Mouse (Mus musculus) thymus, postnatal 14 days (tissue): ENCODE data around the gene Prickle3.

ENCODE experiments used
- DNase-seq: peaks from one replicate; pipeline ENCODE4 v3.0.0; 2021

Gene Prickle3

DNA sequence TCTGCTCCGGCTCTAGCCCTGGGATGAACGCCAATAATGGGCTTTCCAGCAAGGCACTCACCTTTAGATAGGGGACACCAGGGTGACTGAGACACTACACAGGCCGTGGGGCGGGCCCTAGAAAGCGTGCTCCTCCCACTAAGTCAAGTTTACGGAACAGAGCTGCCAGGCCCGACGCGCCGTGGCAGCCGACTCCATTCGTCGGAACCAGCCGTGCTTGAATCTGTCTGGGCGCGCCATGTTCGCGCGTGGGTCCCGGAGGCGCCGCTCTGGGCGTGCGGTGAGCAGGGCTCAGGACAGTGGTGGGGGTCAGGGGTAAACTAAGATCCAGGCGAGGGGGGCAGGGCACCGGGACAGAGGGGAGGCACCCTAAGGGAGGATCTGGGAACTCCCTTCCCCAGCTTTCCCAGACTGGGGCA lies at the start of gene Prickle3:
Gene Prickle3, plus strand, starts transcription at position 40 of the 419 bp plus-strand sequence.
- DNase-seq, result peak; percentile 57

DNA sequence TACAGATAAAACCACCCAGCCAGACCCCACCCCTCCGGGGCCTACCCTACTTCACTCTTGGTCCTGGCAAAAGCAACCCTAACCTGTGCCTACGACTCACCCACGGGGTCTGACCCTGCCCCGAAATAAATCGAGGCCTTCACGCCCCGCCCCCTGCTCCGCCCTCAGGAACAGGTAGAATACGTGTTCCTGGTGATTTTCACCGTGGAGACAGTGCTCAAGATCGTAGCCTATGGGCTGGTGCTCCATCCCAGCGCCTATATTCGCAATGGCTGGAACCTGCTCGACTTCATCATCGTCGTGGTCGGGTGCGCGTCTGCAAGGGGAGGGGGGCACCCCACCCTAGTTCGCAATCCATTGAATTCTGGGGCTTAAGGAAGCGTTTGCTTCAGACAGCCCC lies 47.0 kb upstream of the Prickle3 start:
- DNase-seq, result no peak

DNA sequence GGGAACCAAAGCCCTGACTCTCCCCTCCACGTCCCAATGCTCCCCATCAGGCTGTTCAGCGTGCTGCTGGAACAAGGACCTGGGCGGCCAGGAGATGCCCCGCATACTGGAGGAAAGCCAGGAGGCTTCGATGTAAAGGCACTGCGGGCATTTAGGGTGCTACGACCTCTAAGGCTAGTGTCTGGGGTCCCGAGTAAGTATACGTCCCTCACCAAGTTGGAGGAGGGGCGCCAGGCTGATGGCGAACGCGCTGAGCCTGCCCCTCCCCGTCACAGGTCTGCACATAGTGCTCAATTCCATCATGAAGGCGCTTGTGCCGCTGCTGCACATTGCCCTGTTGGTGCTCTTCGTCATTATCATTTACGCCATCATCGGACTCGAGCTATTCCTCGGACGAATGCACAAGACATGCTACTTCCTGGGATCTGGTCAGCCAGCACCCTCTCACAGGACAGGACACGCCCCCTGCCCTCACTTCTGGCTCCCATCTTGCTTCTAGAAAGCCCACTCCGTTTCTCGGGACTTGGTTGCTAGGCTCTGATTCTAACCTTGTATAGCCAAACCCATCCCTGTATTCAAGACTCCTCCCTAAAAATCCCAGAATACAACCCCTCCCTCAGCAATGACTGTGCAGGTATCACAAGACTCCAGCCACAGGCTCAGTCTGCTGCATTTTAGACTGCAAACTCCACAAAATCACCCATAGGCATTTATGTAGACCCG lies 46.4 kb upstream of the Prickle3 start:
- DNase-seq, result no peak

DNA sequence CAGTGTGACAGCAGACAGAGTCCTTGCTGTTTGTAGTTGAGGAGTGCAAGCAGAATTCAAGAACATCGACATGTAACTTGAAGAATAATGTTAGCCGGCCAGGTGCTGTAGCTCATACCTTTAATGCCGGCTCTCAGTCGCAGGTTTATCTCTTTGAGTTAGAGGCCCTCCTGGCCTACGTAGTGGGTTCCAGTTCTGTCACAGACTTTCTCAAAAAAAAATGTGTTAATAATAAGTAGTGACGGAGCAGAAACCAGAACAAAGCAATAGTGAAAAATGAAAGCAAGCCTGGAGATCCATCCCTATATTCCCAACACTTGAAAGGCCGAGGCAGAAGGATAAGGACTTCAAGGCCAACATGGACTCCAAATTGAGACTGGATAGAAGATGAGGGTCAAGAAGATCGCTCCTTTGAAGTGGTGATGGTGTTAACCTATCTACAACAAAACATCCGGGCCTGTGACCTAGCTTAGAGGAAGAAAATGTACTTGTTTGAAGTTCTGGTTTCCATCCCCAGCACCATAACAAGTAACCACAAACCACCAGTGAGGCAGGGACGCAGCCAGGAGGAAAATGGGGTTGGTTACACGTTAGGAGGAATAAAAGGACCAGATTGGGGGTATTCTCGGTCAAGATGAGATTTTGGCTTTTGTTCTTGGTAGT lies 39.0 kb upstream of the Prickle3 start:
- no peak for DNase-seq

DNA sequence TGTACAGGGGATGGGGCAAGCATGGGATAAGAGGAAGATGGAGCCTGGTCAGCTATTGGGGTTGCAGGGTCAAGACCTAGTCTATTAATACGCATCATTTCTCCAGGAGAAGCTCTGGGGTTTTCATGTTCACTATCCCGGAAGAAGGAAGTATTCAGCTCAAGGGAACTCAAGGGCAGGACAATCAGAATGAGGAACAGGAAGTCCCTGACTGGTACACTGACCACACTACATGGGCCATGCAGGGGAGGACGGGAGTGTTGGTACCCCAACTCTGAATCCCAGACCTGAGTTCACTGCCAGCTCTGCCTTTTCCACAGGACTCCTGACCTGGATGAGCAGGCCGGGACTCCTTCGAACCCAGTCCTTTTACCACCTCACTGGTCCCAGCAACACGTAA lies 24.5 kb upstream of the Prickle3 start:
- no peak for DNase-seq

DNA sequence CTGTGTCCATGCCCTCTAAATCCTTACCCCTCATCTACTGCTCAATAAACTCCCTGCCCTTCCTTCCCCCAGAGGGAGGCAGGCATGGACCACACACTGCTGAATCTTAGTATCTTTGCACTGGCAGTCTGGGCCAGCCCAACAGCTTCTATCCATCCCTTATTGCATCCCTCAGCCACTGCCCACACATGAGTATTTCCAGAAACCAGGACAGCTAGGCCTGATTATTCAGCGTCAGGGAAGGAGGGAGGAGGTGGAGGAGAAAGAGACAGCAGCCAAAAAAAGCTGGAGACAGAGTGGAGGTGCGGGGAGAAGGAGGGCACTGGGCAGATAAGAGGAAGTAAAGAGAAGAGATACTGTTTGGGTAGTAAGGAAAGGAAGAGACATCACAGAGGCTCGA lies 22.0 kb upstream of the Prickle3 start:
- no peak for DNase-seq

DNA sequence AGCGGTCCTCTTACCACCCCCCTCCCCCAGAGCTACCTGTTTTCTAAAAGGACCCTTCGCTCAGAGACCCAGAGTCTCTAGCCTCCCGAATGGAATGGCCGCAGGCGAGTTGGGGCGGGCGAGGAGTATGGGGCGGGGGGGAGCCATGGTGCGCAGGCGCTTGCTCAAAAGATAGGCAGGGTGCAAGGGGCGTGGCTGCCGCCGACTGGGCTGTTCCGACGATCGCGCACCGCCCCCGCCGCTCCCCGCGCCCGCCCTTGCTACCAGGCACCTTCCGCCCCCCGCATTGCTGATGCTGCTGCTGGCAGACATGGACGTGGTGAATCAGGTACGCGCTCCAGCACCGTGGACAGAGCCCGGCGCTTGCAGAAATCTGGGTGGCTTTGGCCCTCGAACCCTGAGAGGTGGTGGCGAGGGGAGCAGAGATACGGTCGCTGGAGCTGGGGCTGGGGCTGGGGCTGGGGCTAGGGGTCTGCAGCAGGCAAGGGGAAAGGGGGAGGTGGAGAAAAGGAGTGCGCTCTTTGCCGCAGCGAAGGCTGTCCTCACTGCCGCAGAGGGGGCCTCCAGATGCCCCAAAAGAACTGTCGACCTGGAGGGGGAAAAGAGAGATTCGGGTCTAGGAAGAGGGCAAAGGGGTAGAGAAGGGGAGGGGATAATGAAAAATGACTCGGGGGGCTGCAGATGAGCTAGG lies 18.5 kb upstream of the Prickle3 start, which contains the start of gene Syp:
Gene Syp, plus strand, starts transcription at position 71 of the 691 bp plus-strand sequence.
- peak; percentile 91 for DNase-seq

DNA sequence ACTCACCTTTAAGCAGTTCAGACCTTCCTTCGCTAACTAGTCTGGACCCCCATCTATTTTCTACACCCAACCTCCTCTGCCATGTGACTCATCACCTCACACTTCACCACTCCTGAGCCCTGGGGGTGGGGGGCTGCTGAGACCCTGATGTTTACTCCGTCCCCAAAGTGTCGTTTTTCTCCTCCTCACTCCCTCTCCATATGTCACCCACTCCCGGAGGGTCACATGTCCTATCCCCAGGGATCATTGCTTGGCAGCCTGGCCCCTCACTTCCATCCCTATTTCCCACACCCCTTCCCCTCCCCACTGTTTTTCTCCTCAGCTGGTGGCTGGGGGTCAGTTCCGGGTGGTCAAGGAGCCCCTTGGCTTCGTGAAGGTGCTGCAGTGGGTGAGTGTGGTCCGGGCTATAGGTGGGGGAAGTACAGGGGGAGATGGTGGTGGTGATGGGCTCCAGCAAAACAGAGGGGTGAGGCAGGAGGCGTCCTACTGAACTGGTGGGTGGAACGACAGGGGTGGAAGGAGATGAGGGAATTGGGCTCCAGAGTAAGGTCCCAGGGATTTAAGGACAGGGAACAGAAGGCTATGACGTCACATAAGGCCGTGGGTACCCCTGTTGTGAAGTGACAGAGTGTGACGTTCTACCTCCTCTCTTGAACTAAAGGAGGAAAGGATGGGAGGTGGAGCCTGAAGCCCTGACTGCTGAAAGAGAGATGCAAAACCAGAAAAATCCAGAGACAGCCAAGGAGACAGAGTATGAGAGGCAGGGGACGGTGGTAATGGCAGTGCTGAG lies 17.3 kb upstream of the Prickle3 start:
- no peak for DNase-seq

DNA sequence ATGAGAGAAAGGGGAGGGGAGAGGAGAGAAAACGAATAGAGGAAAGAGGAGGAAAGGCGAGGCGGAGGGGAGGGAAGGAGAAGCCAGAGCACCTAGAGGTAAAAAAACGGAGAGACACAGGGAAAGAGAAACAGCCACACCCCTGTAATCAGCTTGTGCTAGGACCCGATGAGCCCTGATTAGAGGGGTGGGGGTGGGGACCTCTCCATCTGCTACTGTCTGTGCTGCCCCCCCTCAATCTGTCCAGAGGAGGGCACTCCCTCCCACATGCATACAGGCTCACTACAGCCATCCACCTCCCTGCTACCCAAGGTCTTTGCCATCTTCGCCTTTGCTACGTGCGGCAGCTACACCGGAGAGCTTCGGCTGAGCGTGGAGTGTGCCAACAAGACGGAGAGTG lies 16.3 kb upstream of the Prickle3 start:
- DNase-seq, result no peak

DNA sequence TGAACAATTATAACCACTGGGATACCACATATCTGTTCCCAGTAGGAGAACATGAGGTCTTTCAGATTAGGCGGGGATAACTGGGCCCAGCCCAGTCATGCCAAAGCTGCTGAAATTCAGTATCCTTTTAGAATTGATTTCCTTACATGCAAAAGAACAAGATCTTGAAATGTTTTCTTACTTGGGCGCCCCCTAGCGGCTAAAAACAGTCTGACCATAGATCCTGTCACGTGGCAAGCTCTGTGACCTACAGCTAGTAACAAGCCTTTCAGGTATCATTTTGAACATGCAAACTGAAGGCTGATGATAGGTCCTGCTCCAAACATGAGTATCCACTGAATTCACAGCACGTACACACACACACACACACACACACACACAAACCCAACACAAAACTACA lies 11.7 kb upstream of the Prickle3 start:
- peak; percentile 85 for DNase-seq

DNA sequence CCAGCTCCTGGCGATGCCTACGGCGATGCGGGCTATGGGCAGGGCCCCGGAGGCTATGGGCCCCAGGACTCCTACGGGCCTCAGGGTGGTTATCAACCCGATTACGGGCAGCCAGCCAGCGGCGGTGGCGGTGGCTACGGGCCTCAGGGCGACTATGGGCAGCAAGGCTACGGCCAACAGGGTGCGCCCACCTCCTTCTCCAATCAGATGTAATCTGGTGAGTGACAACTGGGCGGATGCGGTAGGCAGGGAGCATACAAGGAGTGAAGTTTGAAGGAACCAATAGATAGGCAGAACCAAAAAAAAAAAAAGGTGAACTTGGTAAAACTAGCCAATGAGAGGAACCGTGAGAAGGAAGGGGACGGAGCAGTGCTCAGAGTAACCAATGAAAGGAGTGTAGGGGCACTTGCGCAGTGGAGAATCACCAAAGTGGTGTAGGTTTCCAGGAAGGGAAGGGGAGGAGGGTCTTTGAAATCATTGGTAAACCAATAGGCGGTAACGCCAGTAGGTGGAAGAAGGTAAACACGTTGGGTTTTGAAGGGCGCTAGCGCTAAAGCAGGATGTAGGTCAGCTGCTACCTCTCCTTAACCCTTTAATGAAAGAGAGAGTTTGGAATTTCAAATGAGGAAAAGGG lies 8.3 kb upstream of the Prickle3 start:
- peak; percentile 80 for DNase-seq

DNA sequence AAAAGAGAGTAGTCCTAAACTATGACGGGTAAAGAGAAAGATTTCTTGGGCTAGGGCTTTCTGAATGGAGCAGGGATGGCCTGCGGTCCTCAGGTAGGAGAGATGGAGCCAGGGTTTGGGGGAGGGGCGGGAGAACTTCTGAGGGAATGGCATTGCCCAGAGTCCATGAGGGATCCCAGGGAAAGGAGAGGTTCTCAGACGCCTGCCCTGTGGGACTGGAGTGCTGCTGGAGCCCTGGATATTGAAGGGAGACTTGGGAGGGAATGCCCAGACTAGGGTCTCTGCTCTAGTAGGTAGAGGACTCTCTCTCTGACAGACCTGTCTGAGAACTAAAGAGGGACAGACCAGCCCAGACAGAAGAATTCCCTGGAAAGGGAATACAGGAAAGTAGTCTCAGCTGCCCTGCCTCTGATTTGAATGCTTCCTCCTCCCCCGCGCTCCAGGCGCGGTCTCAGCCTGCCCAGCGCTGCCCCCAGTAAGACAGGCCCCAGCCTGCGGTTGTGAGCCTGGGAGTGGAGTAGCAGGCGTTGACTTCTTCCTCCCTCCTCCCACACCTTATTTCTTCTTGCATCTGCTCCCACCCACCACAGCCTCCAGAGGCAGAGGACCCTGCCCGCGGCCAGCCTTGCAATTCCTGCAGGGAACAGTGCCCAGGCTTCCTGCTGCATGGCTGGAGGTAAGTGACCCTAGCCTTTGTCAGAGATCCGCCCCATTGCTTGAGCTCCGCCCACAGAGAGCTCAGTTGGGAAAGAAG lies 1.1 kb downstream of the Prickle3 start:
- no peak for DNase-seq

DNA sequence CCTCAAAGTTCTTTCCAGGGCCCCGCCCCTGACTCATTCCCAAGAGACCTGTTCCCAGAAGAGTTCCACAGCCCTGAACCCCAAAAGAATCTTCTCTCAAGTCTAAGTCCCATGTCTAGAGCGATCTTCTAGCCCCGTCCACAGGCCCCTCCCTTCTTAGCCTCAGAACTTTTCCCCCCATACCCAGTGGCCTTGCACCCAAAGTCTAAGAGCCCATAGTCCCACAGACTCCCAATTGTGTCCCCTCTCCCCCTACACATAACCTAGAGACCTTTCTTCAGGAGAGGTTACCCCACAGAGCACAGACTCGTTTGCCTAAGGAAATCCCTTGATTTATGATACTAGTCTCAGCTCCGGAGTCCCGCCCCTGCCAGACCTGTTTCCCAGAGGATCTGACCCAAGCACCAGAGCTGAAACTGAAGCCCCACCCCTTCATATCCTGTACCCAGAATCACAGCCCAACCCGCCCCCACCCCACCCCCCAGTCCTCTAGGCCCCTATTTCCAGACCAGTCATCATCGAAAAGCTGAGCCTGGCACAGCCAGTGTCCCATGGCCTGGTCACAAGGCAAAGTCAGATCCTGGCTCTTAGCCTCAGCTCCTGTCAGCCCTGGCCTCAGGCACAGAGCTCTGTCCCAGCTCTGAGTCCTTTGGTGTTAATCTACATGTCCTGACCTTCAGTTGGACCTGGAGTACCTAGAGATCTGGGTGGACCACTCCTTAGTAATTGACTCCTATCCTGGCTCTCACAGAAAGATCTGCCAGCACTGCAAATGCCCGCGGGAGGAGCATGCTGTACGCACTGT lies 1.9 kb downstream of the Prickle3 start:
- DNase-seq, result no peak

DNA sequence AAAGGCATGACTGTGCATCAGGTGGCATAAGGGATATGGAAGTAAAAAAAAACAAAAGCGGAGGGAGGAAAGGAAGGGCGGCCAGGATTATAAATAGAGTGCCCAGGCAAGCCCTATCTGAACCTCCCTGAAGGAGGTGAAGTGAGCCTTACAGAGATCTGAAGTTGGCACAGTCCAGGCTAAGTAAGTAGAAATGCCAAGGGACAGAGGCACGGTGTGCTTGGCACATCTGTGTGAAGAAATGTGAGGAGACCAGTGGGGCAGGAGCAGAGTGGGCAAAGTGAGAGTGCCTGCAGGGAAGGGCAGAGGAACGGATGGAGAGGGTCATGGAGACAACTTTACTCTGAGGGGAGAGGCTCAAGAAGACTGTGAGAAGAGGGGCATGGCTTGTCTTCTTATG lies 4.0 kb downstream of the Prickle3 start:
- DNase-seq, result no peak

DNA sequence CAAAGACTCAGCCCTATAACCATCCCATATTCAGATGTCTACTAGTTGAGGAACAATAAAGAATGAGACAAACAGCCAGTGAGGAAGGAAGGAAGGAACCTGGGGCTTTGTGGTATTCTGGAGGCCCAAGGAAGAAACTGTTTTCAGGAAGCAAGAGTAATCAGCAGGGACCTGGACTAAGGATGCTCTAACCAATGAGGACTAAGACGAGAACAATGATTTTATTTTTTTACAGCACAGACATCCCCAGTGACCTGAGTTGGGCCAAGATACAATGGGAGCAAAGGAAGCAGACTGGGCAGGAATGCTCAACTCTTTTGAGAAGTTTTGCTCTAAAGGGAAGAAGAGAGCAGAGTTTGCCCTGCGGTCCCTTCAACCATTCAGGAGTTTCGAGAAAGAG lies 5.9 kb downstream of the Prickle3 start:
- no peak for DNase-seq

DNA sequence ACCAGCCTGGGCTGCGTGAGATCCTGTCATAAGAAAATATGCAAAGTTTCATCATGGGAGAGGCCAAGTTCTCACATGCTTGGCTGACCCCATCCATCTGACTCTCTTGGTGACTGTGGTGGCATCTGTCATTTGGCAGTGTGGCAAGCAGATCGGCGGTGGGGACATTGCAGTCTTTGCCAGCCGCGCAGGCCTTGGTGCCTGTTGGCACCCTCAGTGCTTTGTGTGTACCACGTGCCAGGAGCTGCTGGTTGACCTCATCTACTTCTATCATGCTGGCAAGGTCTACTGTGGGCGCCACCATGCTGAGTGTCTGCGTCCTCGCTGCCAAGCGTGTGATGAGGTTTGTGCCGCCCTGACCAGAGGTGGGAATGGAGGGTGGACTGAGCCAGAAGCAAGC lies 7.7 kb downstream of the Prickle3 start:
- no peak for DNase-seq

DNA sequence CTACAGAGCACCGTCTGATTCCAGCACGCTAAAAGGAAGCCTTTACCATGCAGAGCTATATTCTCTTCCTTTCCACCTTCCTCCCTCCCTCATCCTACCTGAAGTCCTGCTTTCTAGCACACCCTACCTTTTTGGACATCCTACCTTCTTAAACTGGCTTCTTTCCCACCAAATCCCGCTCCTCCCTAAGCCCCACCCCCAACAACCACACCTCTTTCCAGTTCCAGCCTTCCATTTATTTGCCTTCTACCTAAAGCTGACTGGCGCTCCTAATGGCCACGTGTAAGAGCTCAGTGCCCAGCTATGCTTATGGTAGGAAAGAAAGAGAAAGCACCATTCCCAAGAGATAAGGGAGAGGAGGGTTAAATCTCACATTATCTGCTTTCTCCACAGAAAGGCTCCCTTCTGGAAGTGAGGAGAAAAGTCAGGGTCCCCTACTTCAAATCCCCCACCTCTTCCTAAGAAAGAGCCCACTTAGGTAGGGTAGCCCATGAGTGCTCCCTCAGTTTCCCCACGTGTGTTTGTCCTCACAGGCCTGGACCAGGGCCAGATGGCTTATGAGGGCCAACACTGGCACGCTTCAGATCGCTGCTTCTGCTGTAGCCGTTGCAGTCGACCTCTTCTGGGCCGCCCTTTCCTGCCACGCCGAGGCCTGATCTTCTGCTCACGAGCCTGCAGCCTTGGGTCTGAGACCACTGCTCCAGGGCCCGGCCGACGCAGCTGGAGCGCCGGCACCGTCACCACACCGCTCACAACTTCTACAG lies 8.9 kb downstream of the Prickle3 start:
- no peak for DNase-seq

DNA sequence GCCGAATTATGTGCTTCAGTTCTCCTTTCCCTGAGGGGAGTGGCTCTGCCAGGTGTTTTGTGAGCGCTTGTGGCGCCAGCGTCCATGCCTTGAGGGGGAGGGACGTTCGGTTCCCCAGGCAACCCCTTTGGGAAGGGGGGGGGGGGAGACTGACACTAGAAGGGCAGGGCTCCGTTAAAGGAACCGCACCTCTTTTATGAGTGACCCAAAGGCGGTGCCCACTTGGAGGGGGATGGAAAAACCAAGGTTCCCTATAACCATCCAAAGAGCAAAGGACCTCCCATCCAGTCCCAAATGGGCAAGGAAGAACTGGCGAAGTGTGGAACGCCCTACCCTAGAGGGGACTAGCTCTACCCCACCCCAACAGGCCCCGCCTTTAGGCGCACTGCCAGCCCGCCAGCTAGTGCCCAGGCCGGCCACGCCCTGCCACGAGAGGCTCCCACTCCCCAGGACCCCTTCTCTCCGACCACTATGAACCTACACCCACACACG lies 13.4 kb downstream of the Prickle3 start:
- peak; percentile 53 for DNase-seq

DNA sequence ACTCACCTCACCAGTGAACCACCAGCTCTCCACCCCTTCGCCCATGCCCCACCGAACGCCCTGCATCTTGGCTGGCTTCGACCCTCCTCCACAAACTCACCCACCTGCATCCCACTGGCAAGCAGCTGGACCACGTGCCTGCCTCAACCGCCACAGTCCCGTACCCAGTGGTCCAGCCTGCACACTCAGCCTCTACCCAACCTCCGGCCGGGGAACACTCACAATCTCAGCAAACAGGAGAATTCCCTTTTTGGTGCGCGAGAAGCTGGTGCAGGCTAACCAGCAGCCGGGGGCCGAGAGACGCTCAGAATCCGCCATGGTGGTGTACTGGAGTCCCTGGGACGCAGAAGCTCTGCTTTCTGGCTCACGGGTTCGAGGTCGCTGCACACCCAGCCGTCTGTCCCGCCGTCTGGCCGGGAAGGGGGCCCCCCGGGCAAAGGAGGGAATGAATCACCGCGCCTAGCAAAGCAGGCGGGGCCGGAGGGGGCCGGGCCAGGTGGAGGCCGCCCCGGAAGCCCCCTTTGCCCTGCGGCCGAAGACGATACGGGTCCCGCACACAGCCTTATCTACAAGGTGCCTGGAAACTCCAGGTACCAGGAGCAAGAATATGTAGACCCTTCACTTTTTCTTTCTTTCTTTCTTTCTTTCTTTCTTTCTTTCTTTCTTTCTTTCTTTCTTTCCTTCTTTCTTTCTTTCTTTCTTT lies 14.0 kb downstream of the Prickle3 start, which contains the start of gene Plp2:
Gene Plp2, minus strand, starts transcription at position 470 of the 703 bp plus-strand sequence.
- peak; percentile 55 for DNase-seq
